Mouse (Mus musculus): ENCODE measurements around the gene Macrod2. TPM values are rescaled to one million over a fixed set of nuclear protein-coding genes. Genes with fewer than 3 reads are reported as not detected.

Macrod2 gene
- total RNA-seq, 1 experiment from 2014 or later: not detected

DNA sequence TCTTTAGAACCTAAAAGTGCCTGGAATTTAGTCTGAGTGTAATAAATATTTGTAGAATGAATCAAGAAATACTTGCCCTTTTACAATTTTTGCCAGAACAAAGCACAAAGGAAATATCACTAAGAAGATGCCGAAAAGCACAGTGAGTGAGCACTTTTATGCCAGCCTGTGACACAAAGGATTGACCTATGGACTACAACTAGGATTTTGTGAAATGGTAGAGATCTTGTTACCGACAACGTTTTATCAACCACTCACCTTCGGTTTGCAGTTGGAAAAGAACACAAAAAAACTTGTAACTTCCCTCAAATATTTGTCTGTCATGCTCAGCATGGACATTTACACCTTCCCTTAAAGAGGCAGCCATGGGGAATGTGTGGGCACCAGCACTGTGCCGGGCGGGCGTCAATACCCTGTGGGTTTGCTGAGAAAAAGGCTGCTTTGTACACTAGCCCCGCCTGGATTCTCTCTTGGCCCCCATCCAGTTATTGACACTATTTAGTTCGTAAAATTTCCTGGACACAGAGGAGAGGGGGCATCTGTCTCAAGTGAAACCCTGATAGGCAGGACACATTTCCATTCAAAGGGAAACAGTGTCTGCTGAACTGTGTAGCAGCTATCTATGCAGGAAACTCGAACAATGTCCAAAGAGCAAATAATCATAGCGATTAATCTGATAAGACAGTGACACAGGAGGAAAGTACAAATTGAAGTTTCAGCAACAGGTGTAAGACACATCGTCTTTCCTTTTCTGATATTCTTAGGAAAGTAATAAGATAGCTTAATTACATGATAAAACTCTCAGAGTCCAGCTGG is 368.2 kb downstream of the Macrod2 start:
- ATAC-seq (ENCODE audit: extremely low read depth, insufficient number of reproducible peaks, low FRiP score, poor library complexity, severe bottlenecking): no peak

DNA sequence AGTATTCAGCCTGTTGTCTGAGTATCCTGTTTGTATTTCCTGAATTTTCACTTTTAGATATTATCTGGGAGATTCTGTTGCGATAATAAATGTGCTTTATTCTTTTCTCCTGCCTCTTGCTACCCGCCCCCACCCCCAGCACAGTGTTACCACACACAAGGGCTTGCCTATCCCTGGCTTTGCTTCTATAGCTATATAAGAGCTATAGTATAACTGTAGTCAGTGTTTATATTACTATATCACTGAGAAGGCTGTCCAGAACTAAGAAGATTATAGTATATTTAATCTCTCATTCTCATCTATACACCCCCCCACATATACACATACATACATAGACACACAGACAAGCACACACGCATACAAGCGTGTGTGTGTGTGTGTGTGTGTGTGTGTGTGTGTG is 374.4 kb downstream of the Macrod2 start:
- ATAC-seq (ENCODE audit: extremely low read depth, insufficient number of reproducible peaks, low FRiP score, poor library complexity, severe bottlenecking): no peak

DNA sequence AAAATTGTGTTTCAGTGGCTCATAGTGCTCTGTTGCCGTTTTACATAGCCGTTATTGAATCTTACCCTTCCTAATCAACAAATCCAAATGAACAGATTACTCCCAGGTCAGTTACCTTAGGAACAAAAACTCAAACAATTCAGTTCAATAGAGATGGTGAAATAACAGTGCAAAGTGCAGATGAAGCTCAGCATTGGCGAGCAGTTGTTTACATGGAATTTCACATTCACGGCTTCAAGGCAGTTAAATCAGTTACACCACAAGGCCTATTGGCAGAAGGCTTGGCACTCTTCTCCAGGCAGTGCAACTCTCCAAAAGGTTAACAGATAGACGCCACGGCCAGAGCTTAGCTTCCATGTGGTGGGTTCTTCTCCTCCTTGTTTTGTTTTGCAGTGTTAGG is 377.7 kb downstream of the Macrod2 start:
- ATAC-seq (ENCODE audit: extremely low read depth, insufficient number of reproducible peaks, low FRiP score, poor library complexity, severe bottlenecking): no peak

DNA sequence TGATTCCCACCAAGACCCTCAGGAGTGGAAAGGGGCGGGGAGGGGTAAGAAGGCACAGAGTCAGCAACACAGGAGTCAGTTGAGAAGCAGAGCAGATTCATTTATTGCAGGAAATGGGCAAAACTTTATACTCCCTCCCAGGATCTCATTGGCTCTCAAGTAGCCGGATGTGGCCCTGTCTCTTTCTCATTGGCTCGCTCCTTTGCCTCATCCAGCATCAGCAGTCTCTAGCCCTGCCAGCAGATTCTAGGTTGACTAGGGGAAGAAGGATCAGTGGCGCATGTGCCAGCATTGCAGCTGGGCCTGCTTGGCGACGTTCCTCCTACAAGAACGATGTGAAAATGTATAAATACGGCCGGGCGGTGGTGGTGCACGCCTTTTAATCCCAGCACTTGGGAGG is 378.3 kb downstream of the Macrod2 start:
- ATAC-seq (ENCODE audit: extremely low read depth, insufficient number of reproducible peaks, low FRiP score, poor library complexity, severe bottlenecking): no peak

DNA sequence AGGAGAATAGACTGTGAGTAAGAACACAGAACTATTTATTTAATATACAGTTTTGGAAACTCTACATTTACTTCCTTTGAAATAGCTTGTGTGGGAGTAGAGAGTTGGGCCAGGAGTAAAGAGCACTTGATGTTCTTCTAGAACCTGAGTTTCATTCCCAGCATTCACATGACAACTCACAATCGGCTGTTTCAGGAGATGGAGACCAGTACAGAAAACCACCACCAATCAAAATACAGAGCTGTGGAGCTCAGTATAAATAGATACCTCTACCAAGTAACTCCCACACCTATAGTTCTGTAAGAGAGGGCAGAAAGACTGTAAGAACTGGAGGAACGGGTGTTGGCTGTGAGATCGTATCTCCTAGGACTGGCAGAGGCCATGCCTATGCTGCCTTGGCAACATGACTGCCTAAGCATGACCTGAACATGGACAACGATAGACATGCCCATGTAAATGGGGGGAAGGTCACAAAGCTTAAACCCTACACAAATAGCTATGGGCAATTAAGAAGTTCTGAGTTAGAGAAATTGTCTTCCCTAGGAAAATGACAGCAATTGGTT is 379.8 kb downstream of the Macrod2 start:
- ATAC-seq (ENCODE audit: extremely low read depth, insufficient number of reproducible peaks, low FRiP score, poor library complexity, severe bottlenecking): no peak

DNA sequence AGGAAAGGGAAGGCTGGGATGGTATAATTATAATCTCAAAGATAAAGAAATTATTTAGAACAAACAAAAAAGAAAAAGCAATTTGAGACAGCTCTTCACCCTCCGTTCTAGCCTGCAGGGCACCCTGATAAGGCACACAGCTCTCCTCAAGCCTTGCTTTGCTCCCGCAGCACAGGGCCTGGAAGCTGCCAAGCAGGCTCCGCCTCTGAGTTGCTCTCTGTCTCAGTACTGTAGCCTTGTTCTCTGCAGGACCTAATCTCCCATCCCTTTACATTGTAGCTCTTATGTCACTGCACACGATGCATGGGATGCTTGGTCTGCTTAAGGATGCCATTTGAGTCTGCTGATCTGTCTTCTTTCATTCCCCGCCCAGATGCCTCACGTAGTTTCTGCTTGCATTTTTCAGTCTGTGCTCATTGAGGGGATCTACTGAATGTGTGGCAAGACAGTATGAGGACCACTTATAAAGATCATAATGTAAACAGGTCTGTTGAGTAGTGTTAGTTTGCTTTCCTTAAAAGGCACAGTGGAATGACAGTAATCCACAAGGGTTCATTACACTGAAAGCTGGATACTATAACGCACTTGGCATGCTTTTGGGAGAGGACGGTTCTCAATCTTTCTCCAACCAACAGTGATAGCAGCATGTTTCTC is 380.5 kb downstream of the Macrod2 start:
- ATAC-seq (ENCODE audit: extremely low read depth, insufficient number of reproducible peaks, low FRiP score, poor library complexity, severe bottlenecking): no peak

DNA sequence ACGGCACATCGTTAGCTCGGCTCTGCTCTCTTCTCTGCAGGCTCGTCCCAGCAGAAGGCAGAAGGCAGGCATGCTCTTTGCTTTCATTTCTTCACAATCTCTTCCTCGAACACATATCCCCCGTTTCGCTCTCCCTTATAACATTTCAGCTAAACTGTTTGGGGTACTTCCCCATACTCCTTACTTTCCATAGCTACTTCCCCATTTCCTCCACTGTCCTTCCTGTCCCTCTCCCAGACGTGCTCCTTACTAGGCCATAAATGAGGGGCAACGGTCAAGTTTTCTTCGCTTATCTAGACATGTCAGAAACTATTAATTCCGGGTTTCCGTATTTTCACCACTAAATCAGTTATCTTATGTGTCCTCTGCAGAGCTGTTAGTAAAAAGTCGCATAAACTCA is 383.1 kb downstream of the Macrod2 start:
- ATAC-seq (ENCODE audit: extremely low read depth, insufficient number of reproducible peaks, low FRiP score, poor library complexity, severe bottlenecking): no peak

DNA sequence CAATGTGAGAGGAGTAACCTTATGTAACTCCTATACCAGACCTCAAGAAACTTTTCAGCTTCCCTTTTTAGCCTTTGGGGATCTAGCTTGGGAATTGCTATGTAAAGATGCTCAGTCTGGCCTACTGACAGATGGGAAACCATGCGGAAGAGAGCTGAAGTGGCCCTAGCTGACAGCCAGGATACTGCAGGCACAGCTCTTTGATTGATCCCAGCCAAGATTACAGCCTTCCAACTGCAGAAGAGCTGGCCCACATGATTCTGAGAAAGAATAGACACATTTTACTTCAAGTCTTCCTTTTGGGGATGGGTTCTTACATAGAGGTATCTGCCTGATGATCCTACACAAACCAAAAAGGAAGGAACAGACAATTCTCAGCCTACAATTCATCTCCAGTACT is 387.9 kb downstream of the Macrod2 start:
- no peak for ATAC-seq (ENCODE audit: extremely low read depth, insufficient number of reproducible peaks, low FRiP score, poor library complexity, severe bottlenecking)

DNA sequence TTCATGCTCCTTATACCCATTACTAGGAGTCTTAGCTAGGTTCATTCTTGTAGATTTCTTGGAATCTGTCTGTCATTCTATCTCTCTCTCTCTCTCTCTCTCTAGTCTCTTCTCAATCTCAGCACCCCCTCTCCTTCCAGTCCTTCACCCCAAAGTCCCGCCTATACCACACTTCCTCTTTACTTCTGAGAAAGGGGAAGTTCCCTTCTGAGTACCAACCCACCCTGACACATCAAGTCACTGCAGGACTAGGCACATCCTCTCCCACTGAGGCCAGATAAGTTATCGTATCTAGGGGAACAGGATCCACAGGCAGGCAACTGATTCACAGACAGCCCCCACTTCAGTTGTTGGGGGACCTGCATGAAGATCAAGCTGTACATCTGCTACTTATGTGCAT is 389.5 kb downstream of the Macrod2 start:
- peak; percentile 96 for ATAC-seq (ENCODE audit: extremely low read depth, insufficient number of reproducible peaks, low FRiP score, poor library complexity, severe bottlenecking)

DNA sequence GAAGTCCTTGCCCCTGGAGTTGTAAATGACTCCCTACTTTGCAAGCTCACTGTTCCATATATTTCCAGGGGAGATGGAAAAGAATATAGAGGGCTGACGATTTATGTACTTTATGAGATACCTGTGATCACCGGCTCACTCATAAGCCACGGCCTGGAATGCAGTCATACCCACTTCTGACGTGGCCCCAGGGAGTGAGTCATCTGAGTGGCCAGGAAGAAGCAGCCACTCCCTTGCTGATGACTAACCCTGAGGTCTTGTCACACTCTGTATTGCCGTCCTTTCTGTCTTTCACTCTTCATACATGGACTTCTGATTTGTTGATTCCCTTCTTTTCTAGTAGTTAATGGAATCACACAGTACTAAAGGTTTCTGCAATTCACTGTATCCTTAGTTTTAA is 395.3 kb downstream of the Macrod2 start:
- peak; percentile 92 for ATAC-seq (ENCODE audit: extremely low read depth, insufficient number of reproducible peaks, low FRiP score, poor library complexity, severe bottlenecking)

DNA sequence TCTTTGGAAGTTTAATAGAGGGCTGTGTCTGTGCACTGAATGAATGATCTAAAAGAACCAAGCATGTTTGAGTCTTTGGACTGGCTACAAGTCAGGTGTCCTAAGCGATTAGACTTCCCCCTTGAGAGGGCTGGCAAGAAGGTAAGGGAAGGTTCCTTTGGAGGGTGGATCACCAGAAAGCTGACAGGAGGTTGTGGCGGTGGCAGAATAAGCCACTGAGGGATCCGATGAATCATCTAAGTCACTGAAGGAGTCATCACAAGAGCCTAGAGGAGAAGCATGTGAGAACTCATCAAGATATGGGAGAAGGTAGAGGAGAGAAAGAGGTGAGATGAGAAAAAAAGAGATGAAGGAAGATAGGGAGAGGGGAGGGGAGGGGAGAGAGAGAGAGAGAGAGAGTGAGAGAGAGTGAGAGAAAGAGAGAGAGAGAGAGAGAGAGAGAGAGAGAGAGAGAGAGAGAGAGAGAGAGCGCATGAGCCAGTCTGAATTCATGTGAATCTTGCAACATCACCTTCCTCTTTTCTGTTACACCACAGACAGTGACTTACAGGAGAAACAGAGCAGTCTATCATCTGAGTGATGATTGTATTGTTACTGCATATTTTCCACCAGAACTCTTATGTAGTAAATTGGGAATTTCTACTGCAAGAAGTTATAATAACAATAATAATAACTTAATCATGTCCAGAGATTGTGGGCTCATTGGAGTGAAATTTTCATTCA is 398.9 kb downstream of the Macrod2 start:
- peak; percentile 76 for ATAC-seq (ENCODE audit: extremely low read depth, insufficient number of reproducible peaks, low FRiP score, poor library complexity, severe bottlenecking)

DNA sequence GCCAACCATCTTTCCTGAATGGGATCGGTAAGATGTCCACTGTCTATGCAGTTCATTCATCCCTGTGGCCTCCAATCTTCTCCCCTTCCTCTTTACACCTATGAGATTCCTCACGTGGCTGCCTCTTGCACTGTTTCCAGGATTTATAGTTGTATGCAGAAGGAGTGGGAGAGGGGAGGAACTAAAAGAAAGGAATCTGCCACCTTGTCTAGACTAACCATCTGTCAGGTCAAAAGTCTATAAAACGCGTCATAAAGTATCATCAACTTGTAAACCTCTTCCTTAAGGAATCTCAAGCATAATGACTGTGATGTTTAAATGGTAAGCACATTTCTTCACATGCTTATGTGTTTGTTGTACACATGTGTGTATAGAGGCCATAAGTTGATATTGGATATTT is 416.6 kb downstream of the Macrod2 start:
- ATAC-seq (ENCODE audit: extremely low read depth, insufficient number of reproducible peaks, low FRiP score, poor library complexity, severe bottlenecking): no peak

DNA sequence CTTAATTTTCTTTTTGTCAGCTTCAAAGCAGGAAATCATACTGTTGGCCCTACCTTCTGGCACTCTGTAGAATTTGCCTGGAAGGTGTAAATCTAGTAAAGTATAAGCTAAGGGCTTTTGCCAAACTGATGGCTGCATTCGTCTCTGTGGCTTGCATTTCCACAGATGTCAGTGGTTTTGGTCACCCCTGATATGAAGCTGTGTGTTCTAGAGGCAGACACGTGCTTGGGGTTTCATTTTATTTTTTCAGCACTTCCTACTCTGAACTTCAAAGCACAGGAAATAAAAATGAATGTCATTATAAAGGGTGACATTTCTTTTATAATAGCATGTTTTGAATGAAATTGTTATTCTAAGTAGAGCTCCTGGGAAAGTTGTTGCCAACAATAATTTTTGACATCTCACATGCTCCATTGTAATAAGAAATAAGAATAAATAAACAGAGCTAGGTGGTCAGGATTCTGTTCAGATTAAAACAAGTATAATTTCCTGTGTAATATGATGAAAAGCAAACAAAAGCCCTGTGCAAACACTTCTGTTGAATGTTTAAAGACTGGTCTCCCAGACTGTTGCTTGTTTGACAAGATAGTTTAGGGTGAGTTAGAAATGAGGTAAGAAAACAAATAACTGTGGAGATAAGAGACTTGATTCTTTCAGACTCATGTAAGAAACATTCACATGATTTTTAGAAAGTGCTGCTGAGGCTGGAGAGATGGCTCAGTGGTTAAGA is 424.4 kb downstream of the Macrod2 start:
- ATAC-seq (ENCODE audit: extremely low read depth, insufficient number of reproducible peaks, low FRiP score, poor library complexity, severe bottlenecking): no peak

DNA sequence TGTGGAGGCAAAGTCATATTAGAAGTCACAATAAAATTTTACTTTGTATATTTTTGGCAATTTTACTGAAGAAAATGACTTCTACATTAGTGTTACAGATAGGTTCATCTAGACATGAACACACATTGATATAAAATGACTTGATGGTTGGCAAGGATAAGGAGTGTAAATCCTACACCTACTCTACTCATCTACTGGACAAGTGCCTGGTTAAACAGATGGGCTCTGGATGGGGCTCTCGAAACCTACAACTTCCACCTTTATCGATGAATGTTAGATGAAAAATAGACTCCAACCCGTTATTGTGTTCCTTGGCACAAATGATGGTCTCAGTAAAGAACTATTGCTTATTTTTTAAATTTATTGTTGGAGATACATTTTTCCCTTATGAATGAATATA is 427.3 kb downstream of the Macrod2 start:
- ATAC-seq (ENCODE audit: extremely low read depth, insufficient number of reproducible peaks, low FRiP score, poor library complexity, severe bottlenecking): no peak

DNA sequence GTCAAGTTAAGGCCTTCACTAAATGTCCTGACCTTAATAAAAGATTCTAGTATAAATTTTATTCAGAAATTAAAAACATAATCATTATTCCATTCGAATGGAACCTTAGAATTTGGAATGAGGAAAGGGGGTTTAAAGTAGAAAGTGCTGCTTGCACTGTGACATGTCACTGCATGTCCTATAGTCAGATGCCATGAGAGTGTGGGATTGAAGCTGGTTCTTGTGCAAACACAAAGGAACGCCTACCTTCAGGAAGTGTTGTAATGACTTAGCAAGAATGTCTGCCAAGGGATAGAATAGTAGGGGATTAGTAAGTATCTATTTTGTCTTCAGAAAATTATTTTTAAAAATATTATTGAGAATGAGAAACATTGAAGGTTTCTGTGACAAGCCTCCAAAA is 431.1 kb downstream of the Macrod2 start:
- no peak for ATAC-seq (ENCODE audit: extremely low read depth, insufficient number of reproducible peaks, low FRiP score, poor library complexity, severe bottlenecking)

DNA sequence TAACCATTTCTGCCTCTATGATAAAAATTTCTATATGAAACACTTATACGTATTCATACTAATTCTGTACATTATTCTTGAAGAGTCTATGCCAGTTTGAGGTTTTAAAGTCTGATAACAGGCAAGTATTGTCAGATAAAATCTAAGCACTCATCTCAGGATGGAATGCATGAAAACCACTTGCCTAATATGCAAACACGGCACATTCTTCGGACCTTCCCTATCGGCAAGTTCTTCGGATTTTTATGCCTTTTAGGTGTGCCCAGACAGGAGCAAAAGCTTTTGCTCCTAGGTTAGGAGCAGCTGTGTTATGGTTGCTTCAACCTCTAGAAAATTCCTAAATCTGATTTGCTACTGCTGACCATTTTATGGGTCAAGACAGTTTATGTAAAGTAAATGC is 433.8 kb downstream of the Macrod2 start:
- ATAC-seq (ENCODE audit: extremely low read depth, insufficient number of reproducible peaks, low FRiP score, poor library complexity, severe bottlenecking): no peak

DNA sequence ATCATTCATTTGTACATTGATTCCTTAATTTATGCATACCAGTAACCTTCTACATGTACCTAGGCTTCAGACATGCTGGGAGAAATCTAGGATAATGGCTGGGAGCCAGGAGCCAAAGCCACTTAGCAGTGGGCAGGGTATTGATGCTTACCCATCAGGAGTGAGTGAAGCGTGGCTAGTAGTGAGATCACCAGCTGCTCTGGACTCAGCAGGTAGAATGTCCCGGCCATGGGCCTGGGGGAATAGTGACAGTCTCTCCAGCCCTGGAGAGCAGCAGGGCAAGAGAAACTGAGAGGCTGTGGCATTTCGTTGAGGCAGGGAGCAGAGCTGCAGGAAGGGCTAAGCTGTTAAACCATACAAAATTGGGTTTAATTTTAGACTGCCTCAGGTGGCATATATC is 435.0 kb downstream of the Macrod2 start:
- ATAC-seq (ENCODE audit: extremely low read depth, insufficient number of reproducible peaks, low FRiP score, poor library complexity, severe bottlenecking): no peak

DNA sequence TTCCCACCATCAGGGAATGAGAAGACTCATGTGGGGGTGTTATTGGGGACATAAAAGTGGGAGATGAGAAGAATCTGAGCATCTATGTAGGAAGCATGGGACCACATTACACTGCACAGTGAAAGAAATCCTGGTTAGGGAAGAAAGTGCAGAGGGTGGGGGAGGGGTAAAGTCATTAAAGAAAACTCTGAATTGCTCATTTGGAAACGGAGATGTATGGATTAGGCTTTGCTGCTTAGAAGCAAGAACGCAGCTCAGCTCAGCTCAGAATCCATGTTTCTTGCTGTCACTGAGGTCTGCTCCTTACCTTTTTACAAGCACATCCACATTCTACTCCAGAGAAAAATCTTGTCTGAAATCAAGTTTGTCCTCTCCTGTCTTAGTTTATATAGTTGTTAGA is 444.3 kb downstream of the Macrod2 start:
- no peak for ATAC-seq (ENCODE audit: extremely low read depth, insufficient number of reproducible peaks, low FRiP score, poor library complexity, severe bottlenecking)

DNA sequence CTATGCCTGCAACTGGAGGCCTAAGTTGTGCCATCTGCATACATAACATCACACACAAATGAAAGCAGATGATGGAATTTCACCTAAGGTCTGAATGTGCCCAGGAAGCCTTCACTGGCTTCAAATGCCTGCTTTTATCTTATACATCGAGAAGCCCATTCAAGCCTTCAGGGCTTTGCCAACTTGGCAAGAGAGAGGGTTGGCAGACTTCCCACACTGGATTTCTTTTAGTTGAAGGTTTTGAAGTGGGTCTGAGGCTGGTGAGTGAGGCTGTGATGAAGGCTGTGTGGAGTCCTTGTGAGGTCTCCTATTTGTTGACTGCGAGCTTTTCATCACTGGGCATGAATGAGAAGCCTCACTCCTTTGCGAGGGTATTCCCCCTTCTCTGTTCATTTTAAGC is 444.8 kb downstream of the Macrod2 start:
- no peak for ATAC-seq (ENCODE audit: extremely low read depth, insufficient number of reproducible peaks, low FRiP score, poor library complexity, severe bottlenecking)
